Mouse (Mus musculus) intestine, embryonic 15.5 days (tissue): ENCODE results near the gene Ubap2l. TPM values are rescaled to one million over a fixed set of nuclear protein-coding genes. Genes with fewer than 3 reads are reported as not detected.
A peak's percentile ranks its signal among the peaks of the same experiment; 100 is the strongest.

Experiments used
- ATAC-seq: fragments of 200-750 bp; cut with Nextera tagmentation; 2 replicates; pipeline ENCODE4 v1.8.0; 2017; ENCODE audit warnings: moderate TSS enrichment, moderate library complexity
- H3K27ac ChIP-seq: fragments of 300-500 bp; sonication (generic); 2 replicates; pipeline ENCODE4 v1.5.1; 2015; ENCODE audit warnings: mild to moderate bottlenecking, inconsistent platforms
- H3K27me3 ChIP-seq: fragments of 300-500 bp; sonication (generic); replicated peaks from 2 replicates; pipeline ENCODE4 v1.6.1; 2015; ENCODE audit warnings: inconsistent platforms
- H3K36me3 ChIP-seq: fragments of 300-500 bp; sonication (generic); 2 replicates; pipeline ENCODE4 v1.6.1; 2015; ENCODE audit warnings: inconsistent platforms
- H3K4me1 ChIP-seq: fragments of 300-500 bp; sonication (generic); replicated peaks from 2 replicates; pipeline ENCODE4 v1.6.1; 2015; ENCODE audit warnings: inconsistent platforms
- H3K4me2 ChIP-seq: fragments of 300-500 bp; sonication (generic); replicated peaks from 2 replicates; pipeline ENCODE4 v1.6.1; 2015; ENCODE audit warnings: mild to moderate bottlenecking, inconsistent platforms
- H3K4me3 ChIP-seq: fragments of 300-500 bp; sonication (generic); replicated peaks from 2 replicates; pipeline ENCODE4 v1.5.1; 2015; ENCODE audit warnings: inconsistent platforms
- H3K9ac ChIP-seq: fragments of 300-500 bp; sonication (generic); 2 replicates; pipeline ENCODE4 v1.6.1; 2015; ENCODE audit warnings: inconsistent platforms
- H3K9me3 ChIP-seq: fragments of 300-500 bp; sonication (generic); 2 replicates; pipeline ENCODE4 v1.6.1; 2016; ENCODE audit warnings: inconsistent platforms
- WGBS: fragments of 180-500 bp; shearing (Covaris S2); methylation state at CpG from one replicate; pipeline ENCODE4 v1.1.7; 2015; 5-methylcytosine and 5-hydroxymethylcytosine counted together
- polyA plus RNA-seq: library from polyadenylated mRNA; unstranded; fragments of >200 nt; fragmentation: Nextera tagmentation; extraction: Ambion mirVana; gene quantifications from 2 replicates; pipeline ENCODE4 v1.2.1, GENCODE M21; 2015

Ubap2l gene
- 141 and 164 TPM in 2 replicates for polyA plus RNA-seq

DNA sequence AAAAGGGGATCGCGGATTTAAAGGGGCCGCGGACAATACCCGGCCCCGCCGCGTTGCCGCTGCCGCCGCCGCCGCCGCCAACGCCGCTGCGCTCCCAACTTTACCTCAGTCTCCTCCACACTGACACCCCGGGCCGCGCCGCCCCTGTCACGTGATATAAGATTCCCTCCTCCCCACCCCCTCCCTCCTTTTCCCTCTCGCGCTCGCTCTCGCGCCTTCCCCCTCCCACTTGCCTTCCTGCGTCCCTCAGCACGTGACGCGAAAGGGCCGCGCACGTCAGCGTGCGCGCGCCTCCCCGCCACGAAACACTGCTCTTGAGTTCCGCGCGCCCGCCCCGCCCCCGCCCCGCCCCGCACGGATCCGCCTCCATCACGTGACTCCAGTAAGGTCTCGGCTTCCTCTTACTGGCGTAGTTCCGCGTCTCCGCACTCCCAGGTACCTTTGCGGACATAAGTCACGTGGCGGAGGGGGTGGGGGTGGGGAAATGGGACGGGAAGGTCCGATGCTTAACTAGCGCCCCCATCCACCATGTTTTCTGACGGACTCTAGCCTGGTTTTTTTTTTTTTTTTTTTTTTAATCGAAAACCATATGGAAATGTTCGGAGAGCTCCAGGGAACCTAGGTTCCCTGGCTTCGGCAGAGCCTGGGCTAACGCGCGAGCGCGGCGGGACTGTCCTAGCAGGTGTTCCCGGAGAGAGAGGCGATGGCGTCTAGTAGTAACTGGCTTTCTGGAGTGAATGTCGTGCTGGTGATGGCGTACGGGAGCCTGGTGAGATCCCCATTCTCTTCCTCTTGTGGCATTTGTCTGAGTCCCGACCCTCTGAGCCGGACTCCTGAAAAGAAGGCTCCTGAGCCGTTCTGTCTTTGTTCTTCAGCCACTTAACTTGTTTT is at the start of gene Ubap2l:
Gene Ubap2l, minus strand, starts transcription at position 278 of the 891 bp plus-strand sequence.
- peak within 1 kb of the TSS; percentile 61 for H3K4me2 ChIP-seq
- H3K9ac ChIP-seq: peak within 1 kb of the TSS; percentile 96
- no peaks in the 10 kb centered on the region for H3K9me3 ChIP-seq
- H3K27me3 ChIP-seq: no peaks in the 10 kb centered on the region
- H3K4me3 ChIP-seq: peak within 1 kb of the TSS; percentile 81
- peak; percentile 95 for ATAC-seq
- peak within 1 kb of the TSS; percentile 95 for H3K27ac ChIP-seq
- peaks cover 2% of the 10 kb centered on the region for H3K4me1 ChIP-seq
- peaks cover 4% of the 10 kb centered on the region; the same call in 1 of the 2 replicates for H3K36me3 ChIP-seq
- under 1% methylated on average over 80 of the region's 81 CpGs for WGBS

DNA sequence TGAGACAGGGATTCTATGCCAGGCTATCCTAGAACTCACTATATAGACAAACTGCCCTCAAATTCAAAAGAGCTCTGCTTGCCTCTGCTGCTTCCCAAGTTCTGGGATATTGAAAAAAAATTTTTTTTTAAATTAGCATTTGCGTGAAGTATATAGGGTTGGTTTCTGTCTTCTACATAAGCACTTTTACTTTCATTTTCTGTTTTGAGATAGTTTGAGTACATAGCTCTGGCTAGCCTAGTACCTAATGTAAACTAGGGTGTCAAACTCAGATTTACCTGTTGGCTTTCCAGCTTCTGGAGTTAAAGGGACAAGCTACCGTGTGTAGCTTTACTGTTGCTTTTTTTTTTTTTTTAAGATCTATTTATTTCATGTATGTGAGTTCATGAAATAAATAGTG is 49.2 kb upstream of the Ubap2l start:
- no peaks in the 10 kb centered on the region for H3K9me3 ChIP-seq
- no peak overlapping the region for H3K4me2 ChIP-seq
- H3K27ac ChIP-seq: no peak overlapping the region
- 88% methylated on average over 2 of the region's 2 CpGs for WGBS
- no peak overlapping the region for H3K9ac ChIP-seq
- no peaks in the 10 kb centered on the region for H3K4me1 ChIP-seq
- no peak overlapping the region for H3K4me3 ChIP-seq
- peaks cover 13% of the 10 kb centered on the region for H3K36me3 ChIP-seq
- no peak for ATAC-seq
- no peaks in the 10 kb centered on the region for H3K27me3 ChIP-seq

DNA sequence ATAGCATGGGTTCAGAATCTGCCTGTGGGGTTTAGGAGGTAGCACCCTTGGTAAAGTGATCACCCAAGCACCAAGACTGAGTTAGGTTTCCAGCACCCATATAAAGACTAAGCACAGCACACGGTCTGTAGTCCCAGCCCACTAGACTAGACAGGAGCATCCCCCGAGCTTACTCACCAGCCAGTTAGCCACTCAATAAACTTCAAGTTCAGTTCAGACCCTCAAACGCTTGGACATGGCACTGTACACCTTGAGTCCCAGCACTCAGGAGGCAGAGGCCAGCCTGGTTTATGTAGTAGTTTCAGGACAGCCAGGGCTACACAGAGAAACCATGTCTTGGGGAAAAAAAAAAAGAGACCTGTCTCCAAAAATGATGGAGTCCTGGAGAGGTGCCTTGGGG is 48.6 kb upstream of the Ubap2l start:
- ATAC-seq: no peak
- Histone ChIP-seq H3K9me3 (no peaks in the 10 kb centered on the region), H3K4me1 (no peaks in the 10 kb centered on the region), H3K4me2 (no peak overlapping the region), H3K36me3 (peaks cover 13% of the 10 kb centered on the region), H3K9ac (no peak overlapping the region), H3K27ac (no peak overlapping the region), H3K4me3 (no peak overlapping the region), H3K27me3 (no peaks in the 10 kb centered on the region)
- 92% methylated on average over 3 of the region's 3 CpGs for WGBS

DNA sequence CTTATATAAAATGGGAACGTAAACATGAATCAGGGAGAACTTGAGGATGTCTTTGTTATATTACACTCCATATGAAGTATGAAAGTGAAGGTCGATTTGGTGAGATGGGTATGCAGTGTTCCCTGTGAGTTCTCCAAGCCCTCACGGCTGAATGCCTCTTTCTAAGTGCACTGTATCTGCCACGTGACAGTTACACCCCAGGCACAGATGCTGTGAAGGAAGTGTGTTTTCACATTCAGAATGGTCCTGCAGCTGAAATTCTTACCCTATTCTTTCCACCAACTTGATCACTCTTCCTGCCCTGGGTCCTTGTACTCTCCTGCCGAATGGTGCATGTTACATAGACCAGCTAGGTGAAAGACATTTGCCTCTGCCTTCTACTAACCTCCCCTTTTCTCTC is 45.5 kb upstream of the Ubap2l start:
- H3K27ac ChIP-seq: 0 out of 2 replicates have a peak overlapping the region, but pooled peaks have one; percentile 6
- no peak overlapping the region for H3K4me2 ChIP-seq
- H3K4me3 ChIP-seq: no peak overlapping the region
- no peaks in the 10 kb centered on the region for H3K9me3 ChIP-seq
- WGBS: 85% methylated on average over 5 of the region's 5 CpGs
- peaks cover 30% of the 10 kb centered on the region for H3K36me3 ChIP-seq
- no peaks in the 10 kb centered on the region for H3K4me1 ChIP-seq
- no peak for ATAC-seq
- H3K27me3 ChIP-seq: no peaks in the 10 kb centered on the region
- H3K9ac ChIP-seq: no peak overlapping the region

DNA sequence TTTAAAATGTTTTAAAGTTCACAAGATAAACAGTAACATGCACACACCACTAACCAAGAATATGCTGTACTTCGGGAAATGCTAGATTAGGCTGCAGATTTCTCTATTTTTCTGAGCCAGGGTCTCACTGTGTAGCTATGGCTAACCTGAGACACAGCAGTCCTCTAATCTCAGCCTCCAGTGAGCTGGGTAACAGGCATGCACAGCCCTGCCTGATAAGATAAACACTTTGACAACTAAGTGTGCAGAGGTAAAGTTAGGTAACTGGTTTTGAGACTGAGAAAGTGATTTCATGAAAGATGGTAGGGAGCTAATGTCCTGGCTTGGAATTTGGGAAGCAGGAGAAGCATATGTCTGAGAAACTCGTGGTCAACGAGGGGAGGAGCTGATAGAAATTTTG is 42.0 kb upstream of the Ubap2l start:
- H3K36me3 ChIP-seq: peaks cover 61% of the 10 kb centered on the region
- WGBS: 91% methylated on average over 3 of the region's 3 CpGs

DNA sequence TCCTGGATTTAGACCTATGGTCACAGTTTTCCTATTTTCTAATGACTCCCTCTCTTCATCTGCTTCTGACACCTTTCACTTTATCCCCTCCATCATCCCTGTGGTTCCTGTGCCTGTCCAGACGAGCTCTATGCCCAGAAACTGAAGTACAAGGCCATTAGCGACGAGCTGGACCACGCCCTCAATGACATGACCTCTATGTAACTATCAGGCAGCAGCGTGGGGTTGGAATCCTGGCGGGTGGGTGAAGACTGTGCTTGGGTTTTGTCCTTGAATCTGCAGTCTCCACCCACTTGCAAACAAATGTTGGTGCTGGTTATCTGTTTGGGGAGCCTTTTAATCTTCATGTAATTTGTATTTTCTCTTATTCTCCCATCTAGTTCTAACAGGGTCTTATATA is 38.5 kb upstream of the Ubap2l start:
- Histone ChIP-seq H3K36me3 (peaks cover 63% of the 10 kb centered on the region), H3K27ac (no peak overlapping the region), H3K4me1 (no peaks in the 10 kb centered on the region), H3K9me3 (no peaks in the 10 kb centered on the region), H3K4me2 (no peak overlapping the region), H3K27me3 (no peaks in the 10 kb centered on the region), H3K4me3 (no peak overlapping the region), H3K9ac (no peak overlapping the region)
- no peak for ATAC-seq
- 72% methylated on average over 6 of the region's 6 CpGs for WGBS

More for the DNA sequence above, 42.0 kb upstream of the Ubap2l start:
- Histone ChIP-seq H3K4me3 (no peak overlapping the region), H3K4me1 (no peaks in the 10 kb centered on the region), H3K4me2 (no peak overlapping the region), H3K9ac (no peak overlapping the region), H3K27me3 (no peaks in the 10 kb centered on the region), H3K9me3 (no peaks in the 10 kb centered on the region), H3K27ac (no peak overlapping the region)
- ATAC-seq: no peak

DNA sequence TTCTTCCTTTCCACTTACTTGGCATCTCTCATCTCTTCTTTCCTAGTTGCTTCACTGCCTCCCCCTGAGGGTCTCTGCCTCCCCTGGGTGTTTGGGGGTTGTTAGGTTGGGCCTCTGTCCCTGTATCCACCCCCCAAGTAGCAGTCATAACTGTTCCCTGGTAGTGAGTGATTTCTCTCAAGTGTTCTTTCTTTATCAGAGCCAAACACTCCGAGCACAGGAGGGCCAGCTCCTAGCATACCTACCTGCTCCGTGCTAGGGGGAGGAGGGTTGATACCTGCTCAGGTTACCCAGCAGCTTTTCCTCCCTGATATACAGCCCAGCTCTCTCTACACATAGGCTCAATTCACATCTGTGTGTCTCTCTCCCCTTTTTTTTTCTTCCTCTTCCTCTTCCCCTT is 36.2 kb upstream of the Ubap2l start:
- no peaks in the 10 kb centered on the region for H3K9me3 ChIP-seq
- WGBS: 86% methylated on average over 2 of the region's 2 CpGs
- H3K4me2 ChIP-seq: no peak overlapping the region
- no peak overlapping the region for H3K4me3 ChIP-seq
- peaks cover 51% of the 10 kb centered on the region for H3K36me3 ChIP-seq
- peaks cover 17% of the 10 kb centered on the region for H3K4me1 ChIP-seq
- H3K9ac ChIP-seq: no peak overlapping the region
- no peaks in the 10 kb centered on the region for H3K27me3 ChIP-seq
- H3K27ac ChIP-seq: no peak overlapping the region
- ATAC-seq: no peak

DNA sequence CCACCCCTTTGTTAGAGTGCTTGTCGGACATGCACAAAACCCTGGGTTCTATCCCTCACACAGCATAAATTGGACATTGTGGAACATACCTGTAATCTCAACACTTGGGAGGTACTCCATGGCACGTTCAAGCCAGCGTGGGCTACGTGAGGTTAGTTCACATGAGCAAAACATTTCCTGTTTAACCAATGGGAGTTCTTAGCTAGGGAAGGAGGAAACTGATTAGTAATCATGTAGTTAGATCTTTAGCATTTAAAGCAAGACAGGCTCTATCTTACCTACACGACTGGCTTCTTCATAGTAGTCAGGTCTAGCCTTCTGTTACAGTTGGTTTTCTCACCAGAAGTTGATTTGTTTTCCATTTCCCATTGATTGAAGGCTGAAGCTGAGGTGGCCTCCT is 33.6 kb upstream of the Ubap2l start:
- no peaks in the 10 kb centered on the region for H3K27me3 ChIP-seq
- ATAC-seq: no peak
- no peak overlapping the region for H3K4me3 ChIP-seq
- H3K27ac ChIP-seq: no peak overlapping the region
- no peak overlapping the region for H3K9ac ChIP-seq
- peaks cover 29% of the 10 kb centered on the region for H3K36me3 ChIP-seq
- no peak overlapping the region for H3K4me2 ChIP-seq
- peaks cover 37% of the 10 kb centered on the region for H3K4me1 ChIP-seq
- 85% methylated on average over 5 of the region's 5 CpGs for WGBS
- no peaks in the 10 kb centered on the region for H3K9me3 ChIP-seq

DNA sequence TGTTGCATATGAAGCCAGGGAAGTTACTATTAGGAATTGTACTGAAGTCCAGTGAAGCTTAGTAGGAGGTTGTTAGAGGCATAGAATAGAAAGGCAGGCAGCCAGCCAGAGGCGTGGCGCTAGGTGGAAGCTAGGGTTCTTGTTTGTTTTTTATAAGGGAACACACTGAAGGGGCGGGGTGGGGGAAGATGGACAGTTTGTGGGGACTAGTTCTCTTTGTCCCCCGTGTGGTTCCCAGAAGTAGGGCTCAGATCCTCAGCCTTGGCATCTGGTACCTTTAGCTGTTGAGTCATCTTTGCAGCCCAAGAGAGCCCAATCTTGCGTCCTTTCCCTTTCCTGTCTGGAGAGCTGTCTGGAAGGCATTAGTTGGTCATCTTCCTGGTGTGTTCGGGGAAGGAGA is 32.9 kb upstream of the Ubap2l start:
- Histone ChIP-seq H3K27ac (no peak overlapping the region), H3K27me3 (no peaks in the 10 kb centered on the region), H3K9me3 (no peaks in the 10 kb centered on the region), H3K4me2 (0 out of 2 replicates have a peak overlapping the region, but pooled peaks have one; percentile 9), H3K4me3 (no peak overlapping the region), H3K36me3 (peaks cover 21% of the 10 kb centered on the region), H3K4me1 (peaks cover 38% of the 10 kb centered on the region), H3K9ac (no peak overlapping the region)
- no peak for ATAC-seq
- WGBS: 75% methylated on average over 6 of the region's 6 CpGs

DNA sequence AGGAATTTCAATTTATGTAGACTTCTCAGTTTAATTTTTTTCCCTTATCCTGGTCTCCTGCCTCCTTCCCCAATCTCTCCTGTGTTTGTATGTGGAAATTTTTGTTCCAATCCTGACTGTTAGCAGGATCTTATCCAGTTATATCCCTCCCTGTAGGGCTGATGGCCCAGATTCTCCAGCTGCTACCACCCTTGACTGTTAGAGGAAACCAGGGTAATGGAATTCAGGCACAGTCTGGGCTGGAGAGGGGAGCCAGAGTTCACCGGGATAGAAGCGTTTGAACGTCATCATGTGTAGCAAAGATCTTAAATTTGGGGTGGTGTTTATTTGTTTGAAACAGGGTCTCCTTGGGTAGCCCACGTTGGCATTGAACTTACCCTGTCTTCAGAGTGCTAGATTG is 32.4 kb upstream of the Ubap2l start:
- no peak overlapping the region for H3K27ac ChIP-seq
- WGBS: 62% methylated on average over 4 of the region's 4 CpGs

DNA sequence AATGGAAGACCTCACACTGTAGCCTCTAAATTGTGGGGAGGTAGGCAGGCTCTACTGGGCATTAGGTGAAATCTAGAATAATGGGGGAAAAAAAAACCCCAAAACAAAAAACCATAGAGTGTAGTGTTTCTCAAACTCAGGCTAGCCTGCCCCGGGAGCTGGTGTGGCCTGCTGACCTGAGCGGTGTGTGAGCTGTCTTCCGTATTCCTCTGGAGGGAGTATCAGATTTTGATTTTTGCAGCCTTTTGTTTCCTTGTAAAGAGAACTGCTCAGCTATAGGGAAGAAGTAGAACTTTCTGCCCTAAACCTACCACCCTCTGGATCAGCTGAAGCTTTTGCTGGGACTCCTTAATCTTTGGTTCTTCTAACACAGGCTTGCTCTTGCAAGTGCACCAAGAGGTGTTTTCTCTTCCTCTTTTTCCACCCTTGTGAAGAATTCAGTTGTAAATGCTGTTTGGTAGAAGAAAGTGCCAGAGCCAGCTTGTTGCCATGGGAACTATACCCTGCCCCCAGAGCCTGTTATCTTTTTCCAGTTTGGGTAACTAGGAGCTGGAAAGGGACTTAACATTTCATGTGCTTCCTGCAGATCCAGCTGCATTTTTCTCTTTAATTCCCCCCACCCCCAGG is 31.4 kb upstream of the Ubap2l start:
- Histone ChIP-seq H3K4me1 (peaks cover 41% of the 10 kb centered on the region), H3K9ac (no peak overlapping the region), H3K4me3 (no peak overlapping the region), H3K36me3 (peaks cover 8% of the 10 kb centered on the region), H3K4me2 (peak overlapping the region; percentile 73), H3K27ac (peak overlapping the region; percentile 86), H3K9me3 (no peaks in the 10 kb centered on the region), H3K27me3 (no peaks in the 10 kb centered on the region)
- whole genome bisulfite sequencing: 34% methylated on average over 3 of the region's 3 CpGs
- ATAC-seq: no peak

More for the DNA sequence above, 32.4 kb upstream of the Ubap2l start:
- no peak overlapping the region for H3K9ac ChIP-seq
- no peaks in the 10 kb centered on the region for H3K9me3 ChIP-seq
- H3K4me3 ChIP-seq: no peak overlapping the region
- no peaks in the 10 kb centered on the region for H3K27me3 ChIP-seq
- H3K36me3 ChIP-seq: peaks cover 16% of the 10 kb centered on the region
- ATAC-seq: no peak
- peaks cover 38% of the 10 kb centered on the region for H3K4me1 ChIP-seq
- H3K4me2 ChIP-seq: peak overlapping the region; percentile 9; the same call in 1 of the 2 replicates

DNA sequence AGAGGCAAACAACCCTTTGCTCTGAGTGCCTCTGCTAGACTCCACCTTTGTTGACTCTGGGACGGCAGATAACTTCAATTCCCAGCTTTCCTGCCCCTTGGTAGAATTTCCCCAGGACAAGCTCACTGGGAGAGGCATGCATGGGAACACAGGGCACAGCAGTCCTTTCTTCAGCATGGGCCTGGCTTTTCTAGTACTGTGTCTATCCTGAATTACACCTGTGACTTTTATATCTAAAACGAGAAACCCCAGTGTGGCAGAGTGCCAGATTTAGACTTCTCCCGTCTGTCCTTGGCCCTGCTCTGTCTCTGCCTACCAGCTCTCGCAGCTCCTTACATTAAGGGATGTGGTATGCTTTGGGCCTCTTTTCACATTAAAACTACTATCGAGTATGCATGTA is 30.6 kb upstream of the Ubap2l start:
- Histone ChIP-seq H3K27me3 (no peaks in the 10 kb centered on the region), H3K27ac (peak overlapping the region; percentile 86), H3K9ac (0 out of 2 replicates have a peak overlapping the region, but pooled peaks have one; percentile 6), H3K9me3 (no peaks in the 10 kb centered on the region), H3K4me2 (peak overlapping the region; percentile 73), H3K4me1 (peaks cover 43% of the 10 kb centered on the region), H3K36me3 (peaks cover 2% of the 10 kb centered on the region), H3K4me3 (peak overlapping the region; percentile 9; the same call in 1 of the 2 replicates)
- no peak for ATAC-seq
- WGBS: 33% methylated on average over 5 of the region's 5 CpGs
